Mouse (Mus musculus): ENCODE measurements around the gene Map1a.

The Map1a gene

GRCm38 (mm10) chr2:121288901-121289729 lies at the start of gene Map1a:
Gene Map1a (plus strand): TSS chr2:121289600.
- peak; percentile 98 to 99 for DNase-seq

- no peak for DNase-seq
Measured at GRCm38 (mm10) chr2:121244099-121244498, 45.3 kb upstream of the Map1a start.

GRCm38 (mm10) chr2:121249758-121250157 lies 39.6 kb upstream of the Map1a start:
- no peak for DNase-seq

GRCm38 (mm10) chr2:121268446-121268845 lies 21.0 kb upstream of the Map1a start:
- DNase-seq, result no peak

GRCm38 (mm10) chr2:121270521-121271235 lies 18.7 kb upstream of the Map1a start:
- DNase-seq, result peak in 1 of 2 experiments; percentile 34

- DNase-seq, result peak; percentile 96
Measured at GRCm38 (mm10) chr2:121271236-121271927, 18.0 kb upstream of the Map1a start, which contains the start of gene Trp53bp1. Gene Trp53bp1 (minus strand): TSS chr2:121271407.

GRCm38 (mm10) chr2:121271928-121272516 lies 17.4 kb upstream of the Map1a start:
- no peak for DNase-seq

GRCm38 (mm10) chr2:121287850-121288249 lies 1.6 kb upstream of the Map1a start:
- DNase-seq, result peak; percentile 25 to 44

- DNase-seq, result peak; percentile 30 to 32
Measured at GRCm38 (mm10) chr2:121289730-121290540, 535 bp downstream of the Map1a start.

GRCm38 (mm10) chr2:121292316-121293013 lies 3.1 kb downstream of the Map1a start:
- no peak for DNase-seq

GRCm38 (mm10) chr2:121294182-121294581 lies 4.8 kb downstream of the Map1a start:
- peak; percentile 63 for DNase-seq

- peak; percentile 85 to 89 for DNase-seq
Measured at GRCm38 (mm10) chr2:121294753-121295607, 5.6 kb downstream of the Map1a start.

GRCm38 (mm10) chr2:121295608-121296571 lies 6.5 kb downstream of the Map1a start:
- peak; percentile 68 to 70 for DNase-seq

- peak; percentile 38 to 43 for DNase-seq
Measured at GRCm38 (mm10) chr2:121296754-121297231, 7.4 kb downstream of the Map1a start.

GRCm38 (mm10) chr2:121297701-121298100 lies 8.3 kb downstream of the Map1a start:
- peak; percentile 24 to 29 for DNase-seq

GRCm38 (mm10) chr2:121298131-121298530 lies 8.7 kb downstream of the Map1a start:
- DNase-seq, result peak in 1 of 2 experiments; percentile 29

- peak in 1 of 2 experiments; percentile 38 for DNase-seq
Measured at GRCm38 (mm10) chr2:121299471-121299870, 10.1 kb downstream of the Map1a start.

GRCm38 (mm10) chr2:121300036-121300435 lies 10.6 kb downstream of the Map1a start:
- DNase-seq, result peak; percentile 42 to 48

- no peak for DNase-seq
Measured at GRCm38 (mm10) chr2:121308997-121309416, 19.6 kb downstream of the Map1a start.
